Comparison of ENCODE assay signal across 20 mouse cellular contexts in the genomic region with DNA sequence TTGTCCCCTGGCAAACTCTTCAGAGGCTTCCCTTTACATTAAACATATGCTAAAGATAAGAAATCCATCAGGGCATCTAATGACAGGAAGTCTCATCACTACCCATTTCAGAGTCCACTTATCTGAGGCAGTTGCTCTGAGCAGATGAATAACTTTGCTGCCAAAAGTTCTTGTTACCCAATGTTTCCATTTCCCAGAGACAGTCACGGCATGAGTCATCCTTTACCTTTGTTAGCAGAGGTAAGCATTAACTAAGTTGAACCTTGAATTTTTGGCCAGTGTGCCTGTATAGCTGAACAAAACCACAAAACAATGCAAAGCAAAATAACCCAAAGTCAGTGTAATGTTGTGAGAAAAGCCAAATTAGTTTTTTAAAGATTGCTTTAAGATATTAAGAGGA.
DNase-seq lines count a peak whose midpoint lies in the region; ATAC-seq lines count a peak whose summit lies in the region.
"Had no signal": no experiment of that assay in that cellular context is flagged by ENCODE, and none has a peak within 500 bp of the region (broad histone marks: within the 10 kb centered on the region; RNA-seq: fewer than 3 reads in every experiment).

No protein-coding gene starts in this region.

- no peak overlapping the region for H3K9ac ChIP-seq in kidney, embryonic 15.5 days
- H3K9ac ChIP-seq: embryonic facial prominence, embryonic 15.5 days; heart, embryonic 13.5 days; hindbrain, embryonic 12.5 days had no signal

- ATAC-seq in kidney, embryonic 15.5 days (replicated peaks; ENCODE audit: low FRiP score), result peak; percentile 64; the same call in 1 of the 2 replicates
- ATAC-seq: forebrain, embryonic 14.5 days had no signal

- WGBS in kidney, embryonic 15.5 days, result 70% methylated on average over 1 of the region's 1 CpGs

- DNase-seq in kidney, adult 8-10 months, result peak; percentile 13 to 39
- no peak for DNase-seq in kidney, postnatal 4 days
- DNase-seq in MEL-GATA-1-ER (ENCODE audit: extremely low read depth, low read depth), result peak; percentile 35
- DNase-seq in yolk sac, embryonic 10.5 days (ENCODE audit: low spot score), result peak; percentile 32
- DNase-seq in thymus, postnatal 36 days, result no peak
- DNase-seq: adrenal gland, adult 8-10 months; adrenal gland, postnatal 36 days; cerebellum, adult 2 months; cerebellum, postnatal 10 days; gastrocnemius, postnatal 36 days; heart, adult 11 months; heart, postnatal 4 days had no signal

- H3K27me3 ChIP-seq in kidney, embryonic 15.5 days, result no peaks in the 10 kb centered on the region
- H3K27me3 ChIP-seq: CH12.LX; embryonic facial prominence, embryonic 15.5 days; heart, embryonic 13.5 days; hindbrain, embryonic 12.5 days had no signal

- H3K4me3 ChIP-seq in kidney, embryonic 15.5 days (replicated peaks), result no peak overlapping the region
- H3K4me3 ChIP-seq: embryonic facial prominence, embryonic 15.5 days; erythroblast, embryonic 14.5 days; forebrain, embryonic 10.5 days; heart, embryonic 13.5 days; hindbrain, embryonic 12.5 days had no signal

- H3K4me1 ChIP-seq in kidney, embryonic 15.5 days, result no peaks in the 10 kb centered on the region
- H3K4me1 ChIP-seq: embryonic facial prominence, embryonic 15.5 days; heart, embryonic 13.5 days; hindbrain, embryonic 12.5 days had no signal

- H3K27ac ChIP-seq in kidney, embryonic 15.5 days, result no peak overlapping the region
- H3K27ac ChIP-seq: embryonic facial prominence, embryonic 15.5 days; forebrain, embryonic 10.5 days; heart, embryonic 13.5 days; hindbrain, embryonic 12.5 days had no signal

- no peak overlapping the region for H3K4me2 ChIP-seq in kidney, embryonic 15.5 days
- H3K4me2 ChIP-seq: embryonic facial prominence, embryonic 15.5 days; heart, embryonic 13.5 days; hindbrain, embryonic 12.5 days had no signal

- no peaks in the 10 kb centered on the region for H3K9me3 ChIP-seq in kidney, embryonic 15.5 days (replicated peaks)
- H3K9me3 ChIP-seq: embryonic facial prominence, embryonic 15.5 days; forebrain, embryonic 10.5 days; heart, embryonic 13.5 days; hindbrain, embryonic 12.5 days had no signal

- H3K36me3 ChIP-seq in kidney, embryonic 15.5 days, result no peaks in the 10 kb centered on the region
- H3K36me3 ChIP-seq: embryonic facial prominence, embryonic 15.5 days; forebrain, embryonic 10.5 days; heart, embryonic 13.5 days; hindbrain, embryonic 12.5 days had no signal

Comparison
In these comparisons a context has a peak if more than half of its experiments do, and no peak if none do; other contexts are left out.
1. DNase-seq: peak in kidney, adult 8-10 months (2 of 2), MEL-GATA-1-ER (single experiment) and yolk sac, embryonic 10.5 days (single experiment); none in kidney, postnatal 4 days (0 of 2) and thymus, postnatal 36 days (0 of 2).